Mouse (Mus musculus) E14TG2a.4 (cell line): Measurements from ENCODE around the gene Pla2g6.

Experiments used
- CTCF ChIP-seq: conservative IDR thresholded peaks from 2 replicates; pipeline ENCODE4 v1.5.1; 2014; ENCODE audit warnings: low read length
- NANOG ChIP-seq: IDR thresholded peaks from 2 replicates; pipeline ENCODE4 v1.6.1; 2014; ENCODE audit warnings: borderline replicate concordance, low read length, mixed read lengths
- POU5F1 ChIP-seq: IDR thresholded peaks from 2 replicates; pipeline ENCODE4 v1.6.1; 2014; ENCODE audit warnings: low read length, borderline replicate concordance

DNA sequence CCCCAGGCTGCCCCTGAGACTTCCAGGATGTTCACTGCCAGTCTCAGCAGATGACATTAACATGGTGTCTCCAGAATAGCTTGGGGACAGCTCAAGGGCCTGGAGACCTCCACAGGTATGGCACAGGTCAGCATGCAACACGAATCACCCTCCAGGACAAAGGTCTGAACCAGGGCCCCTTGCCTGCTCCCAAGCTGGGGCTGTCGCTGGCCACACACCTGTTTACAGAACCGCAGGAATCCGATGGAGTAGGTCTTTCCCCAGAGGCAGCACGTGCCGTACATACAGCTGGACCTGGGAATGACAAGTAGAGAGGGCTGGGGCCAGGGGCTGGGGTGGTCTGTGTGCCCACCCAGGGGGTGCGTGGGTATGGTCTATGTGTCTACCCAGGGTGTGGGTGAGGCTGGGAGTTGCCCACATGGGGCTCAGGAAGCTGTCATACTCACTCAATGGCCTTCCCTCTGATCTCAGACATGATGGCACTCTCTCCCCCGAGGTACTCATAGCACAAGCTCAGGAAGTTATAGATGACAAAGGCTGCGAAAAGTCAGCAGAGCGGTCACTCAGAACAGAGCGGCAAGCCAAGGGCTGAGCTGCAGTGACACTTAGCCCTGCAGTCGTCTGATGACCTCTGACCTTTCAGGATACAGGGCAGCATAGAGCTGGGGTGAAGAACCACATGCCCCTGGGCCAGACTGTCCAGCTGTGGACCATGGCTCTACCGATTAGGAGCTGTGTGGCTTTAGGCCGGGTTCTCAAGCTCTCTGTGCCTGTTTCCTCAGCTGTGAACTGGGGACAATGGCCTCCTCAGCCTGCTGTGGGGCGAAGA is 41.5 kb upstream of the Pla2g6 start:
- TF ChIP-seq CTCF (no peak), NANOG (no peak), POU5F1 (no peak)
